Mouse (Mus musculus) left cerebral cortex, postnatal 36 days (tissue): Measurements from ENCODE around the gene Gm21976. TPM values are rescaled to one million over a fixed set of nuclear protein-coding genes. Genes with fewer than 3 reads are reported as not detected.

Experiments used
- DNase-seq, 2 experiments: peaks; one replicate each; pipeline ENCODE4 v3.0.0; 2021 to 2022; ENCODE audit warnings: low spot score in 2 of 2, mixed read lengths in 1 of 2
- intact Hi-C: fragments of 180-260 bp; cut with DNase I; formaldehyde crosslinking; loops from one replicate; pipeline ENCODE4 v1.15.1; 2025
- total RNA-seq, 2 experiments: library from RNA; stranded (reverse); gene quantifications; 2 replicates each; pipeline ENCODE4 v1.2.3; 2021

Gm21976 gene
- total RNA-seq, result not detected

DNA sequence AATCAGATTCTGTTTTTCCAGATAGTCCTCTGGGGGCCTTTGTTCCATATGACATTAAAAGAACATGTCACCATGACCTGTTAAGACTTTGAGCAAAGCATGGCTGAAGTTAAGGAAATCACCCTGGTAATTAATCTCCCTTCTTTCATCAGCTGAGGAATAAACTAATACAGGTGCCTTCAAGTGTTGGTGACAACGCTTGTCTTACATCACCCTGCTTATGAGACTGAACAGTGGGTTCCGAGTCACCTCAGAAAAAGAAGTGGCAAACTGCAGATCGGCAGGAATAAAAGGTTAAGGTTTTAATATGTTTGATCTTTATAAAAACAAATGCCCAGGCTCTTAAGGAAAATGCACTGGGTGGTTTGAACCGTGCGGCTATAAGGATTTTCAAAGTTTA lies at the start of gene Gm21976:
Gene Gm21976 (plus strand): TSS at position 202 of the 400 bp plus-strand sequence.
- intact Hi-C loops, result no loop called here
- no peak for DNase-seq

- intact Hi-C loops, result no loop called here
- no peak for DNase-seq
Observed at GRCm38 (mm10) chr13:98230511-98230910, 49.2 kb upstream of the Gm21976 start.

- intact Hi-C loops, result no loop called here
- no peak for DNase-seq
Observed at GRCm38 (mm10) chr13:98235451-98235850, 44.2 kb upstream of the Gm21976 start.

DNA sequence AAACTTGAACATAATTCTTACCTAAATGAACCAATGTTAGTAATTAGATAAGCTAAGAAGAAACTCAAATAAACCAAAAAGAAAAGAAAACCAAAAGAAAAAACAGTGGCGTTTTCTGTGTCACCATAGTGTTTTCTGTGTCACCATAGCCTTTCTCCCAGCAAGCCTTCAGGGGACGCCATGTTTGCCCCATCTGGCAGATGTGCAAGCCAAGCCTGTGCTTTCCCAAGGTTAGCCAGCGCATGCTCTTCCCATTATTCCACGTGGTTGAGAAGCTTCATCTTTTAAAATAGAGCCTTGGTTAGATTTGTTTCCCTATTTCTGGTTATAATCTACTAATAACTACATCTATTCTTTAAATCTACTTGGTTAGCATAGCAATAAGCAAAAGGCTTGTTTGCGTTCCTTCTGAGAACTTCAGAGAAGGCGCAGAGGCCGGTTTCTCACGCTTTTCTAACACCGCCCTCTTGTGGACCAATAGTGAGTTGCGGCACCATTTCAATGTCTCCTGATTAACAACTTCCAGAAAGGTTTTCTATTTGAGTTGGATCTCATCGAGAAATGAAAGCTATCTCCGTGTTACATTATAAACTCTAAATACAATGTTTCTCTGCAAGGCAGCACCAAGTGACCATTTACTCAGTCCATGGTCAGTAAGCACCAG lies 39.6 kb upstream of the Gm21976 start:
- DNase-seq, result peak; percentile 68 to 75
- intact Hi-C loops, result loop anchor here (1.0 to 10.0 kb wide), 2 partner anchors 209 to 1005 kb away; no protein-coding TSS in a partner anchor

GRCm38 (mm10) chr13:98241531-98242282 lies 38.0 kb upstream of the Gm21976 start:
- DNase-seq, result no peak
- intact Hi-C loops, result loop anchor here (10.0 kb wide), 1 partner anchor 1007 kb away; no protein-coding TSS in a partner anchor

DNA sequence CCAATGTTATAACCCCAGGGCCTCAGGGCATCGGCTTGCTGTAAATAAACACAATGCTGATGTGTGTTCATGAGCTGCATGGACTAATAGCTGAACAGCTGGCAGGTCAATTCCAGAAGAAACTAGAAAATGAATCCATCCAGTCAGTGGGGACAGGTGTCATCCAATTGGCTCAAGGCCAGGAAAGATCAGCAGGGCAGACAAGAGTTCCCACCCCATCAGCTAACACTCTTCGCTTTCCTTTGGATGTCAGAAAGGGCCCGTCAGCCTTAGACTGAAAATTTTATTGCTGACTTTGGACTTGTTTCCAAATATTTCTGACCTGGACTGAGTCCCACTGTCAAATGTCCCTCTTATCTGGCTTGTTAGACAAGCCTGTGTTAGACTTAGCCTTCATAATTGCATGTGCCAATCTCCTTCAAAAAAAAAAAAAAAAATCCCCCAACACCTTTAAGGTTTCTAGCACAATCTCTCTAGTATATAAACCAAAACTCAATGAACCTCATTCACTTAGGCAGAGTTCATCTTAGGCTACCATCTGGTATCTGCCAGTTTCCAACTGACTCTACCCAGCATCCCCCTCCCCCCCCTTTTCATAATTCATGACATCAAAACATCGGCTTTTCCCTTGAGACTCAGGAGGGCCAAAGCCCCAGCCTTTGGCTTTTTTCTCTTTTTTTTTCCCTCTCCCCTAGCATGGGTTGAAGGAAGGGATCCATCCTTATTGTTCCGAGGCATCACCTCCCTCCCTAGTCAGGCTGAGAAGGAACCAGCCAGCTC lies 34.9 kb upstream of the Gm21976 start:
- DNase-seq, result no peak
- intact Hi-C loops, result loop anchor here (10.0 kb wide), 1 partner anchor 1010 kb away; no protein-coding TSS in a partner anchor

DNA sequence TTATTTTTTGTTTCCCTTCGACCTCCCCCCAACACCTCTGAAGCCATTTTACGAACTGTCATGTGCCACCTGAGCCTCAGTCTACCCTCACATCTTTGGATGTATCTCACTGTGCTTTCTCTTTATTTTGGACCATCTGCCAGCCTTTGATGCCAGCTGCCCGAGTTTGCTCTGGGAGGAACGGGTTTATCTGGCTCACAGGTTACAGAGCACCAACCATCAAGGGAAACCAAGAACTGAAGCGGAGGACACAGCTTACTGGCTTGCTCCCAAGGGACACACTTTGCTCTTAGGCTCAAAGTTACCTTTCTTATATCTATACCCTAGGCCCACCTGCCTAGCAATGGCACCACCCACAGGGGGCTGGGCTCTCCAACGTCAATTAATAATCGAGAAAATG lies 34.3 kb upstream of the Gm21976 start:
- intact Hi-C loops, result loop anchor here (10.0 kb wide), 1 partner anchor 1011 kb away; no protein-coding TSS in a partner anchor
- DNase-seq, result no peak

GRCm38 (mm10) chr13:98249594-98249993 lies 30.1 kb upstream of the Gm21976 start:
- intact Hi-C loops, result loop anchor here (10.0 kb wide), 1 partner anchor 1015 kb away; no protein-coding TSS in a partner anchor
- DNase-seq, result no peak

DNA sequence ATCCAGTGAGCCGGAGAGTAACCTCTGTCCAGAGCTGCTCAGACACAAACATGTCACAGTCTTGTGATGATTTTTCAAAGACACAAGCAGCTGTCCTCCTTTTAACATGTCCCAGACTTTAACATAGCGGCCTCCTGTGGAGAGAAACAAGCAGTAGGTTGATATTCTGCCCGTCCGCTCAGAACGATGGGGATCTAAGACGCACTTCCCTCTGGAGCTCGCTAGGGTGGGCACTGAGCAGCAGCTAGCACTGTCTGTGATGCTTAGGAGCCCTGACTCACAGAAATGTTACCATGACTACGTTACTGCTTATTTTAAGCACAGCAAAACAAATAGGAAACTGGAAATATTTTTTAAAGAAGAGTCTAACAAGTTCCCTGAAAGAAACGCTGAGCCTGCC lies 24.8 kb upstream of the Gm21976 start:
- intact Hi-C loops, result no loop called here
- DNase-seq, result peak; percentile 54 to 68

DNA sequence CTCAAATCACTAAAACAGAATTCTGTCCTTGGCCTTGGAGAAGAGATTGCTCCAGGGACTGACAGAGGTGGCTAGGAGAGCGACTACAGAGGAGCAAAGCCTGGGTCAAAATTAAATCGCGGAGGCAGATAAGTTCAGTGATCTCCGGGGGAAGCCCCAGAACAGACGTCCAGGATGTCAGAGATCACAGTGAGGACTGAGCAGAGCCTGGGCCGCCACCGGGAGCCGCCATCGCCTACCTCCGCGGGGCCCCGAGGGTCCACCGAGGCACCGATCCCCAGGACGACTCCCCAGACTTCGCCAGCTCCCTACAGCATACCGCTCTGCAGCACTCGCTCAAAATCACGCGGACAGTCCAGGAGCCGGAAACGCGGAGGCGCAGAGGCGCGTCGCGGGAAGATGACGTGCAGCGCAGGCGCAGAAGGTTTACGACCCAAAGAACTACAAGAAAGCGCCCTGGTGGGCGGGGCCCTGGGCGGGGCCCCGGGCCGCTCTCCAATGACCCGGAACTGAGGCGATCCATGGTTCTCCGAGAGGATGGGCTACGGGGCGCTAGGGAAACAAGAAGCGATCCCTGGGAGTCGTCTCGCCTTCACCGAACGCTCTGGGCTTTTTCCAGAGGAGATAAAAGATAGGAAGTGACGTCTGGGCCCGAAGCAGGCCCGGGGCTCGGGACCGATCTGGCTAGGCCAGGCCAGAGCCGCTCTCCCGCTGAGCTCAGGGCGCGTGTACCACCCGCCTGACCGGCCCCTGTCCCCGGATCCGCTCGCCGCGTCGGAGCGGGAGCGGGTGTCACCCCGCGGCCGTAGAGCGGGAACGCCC lies 16.8 kb upstream of the Gm21976 start, which contains the start of the genes Utp15 and Ankra2:
Gene Utp15 (minus strand): TSS at position 406 of the 822 bp plus-strand sequence.
Gene Ankra2 (plus strand): TSS at position 439 of the 822 bp plus-strand sequence.
- peak; percentile 99 for DNase-seq
- intact Hi-C loops, result loop anchor here (5.0 kb wide), 1 partner anchor 54 kb away; the partner anchor contains the start of gene Btf3

GRCm38 (mm10) chr13:98263458-98263987 lies 16.2 kb upstream of the Gm21976 start:
- no peak for DNase-seq
- intact Hi-C loops, result loop anchor here (5.0 kb wide), 1 partner anchor 54 kb away; the partner anchor contains the start of gene Btf3

DNA sequence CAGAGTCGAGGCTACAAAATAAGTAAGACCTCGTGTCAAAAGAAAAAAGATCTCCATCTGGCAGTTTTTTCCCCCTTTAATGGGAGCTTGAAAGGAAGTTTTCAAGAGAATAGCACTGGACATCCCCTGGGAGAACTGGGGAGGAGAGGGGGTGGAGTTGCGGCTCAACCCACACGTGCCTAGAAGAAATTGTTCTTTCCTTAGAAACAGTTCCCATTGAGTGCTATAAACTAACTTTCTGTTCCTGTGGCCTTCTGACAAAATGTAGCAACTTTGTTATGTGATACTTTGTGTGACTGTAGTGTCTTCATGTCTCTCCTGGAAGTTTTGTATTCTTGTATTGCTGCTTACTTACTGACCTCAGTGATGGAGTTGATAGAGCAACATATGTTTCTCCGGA lies 15.6 kb upstream of the Gm21976 start:
- intact Hi-C loops, result loop anchor here (5.0 kb wide), 1 partner anchor 53 kb away; the partner anchor contains the start of gene Btf3
- DNase-seq, result no peak

- DNase-seq, result no peak
- intact Hi-C loops, result no loop called here
Observed at GRCm38 (mm10) chr13:98274023-98274422, 5.7 kb upstream of the Gm21976 start.

DNA sequence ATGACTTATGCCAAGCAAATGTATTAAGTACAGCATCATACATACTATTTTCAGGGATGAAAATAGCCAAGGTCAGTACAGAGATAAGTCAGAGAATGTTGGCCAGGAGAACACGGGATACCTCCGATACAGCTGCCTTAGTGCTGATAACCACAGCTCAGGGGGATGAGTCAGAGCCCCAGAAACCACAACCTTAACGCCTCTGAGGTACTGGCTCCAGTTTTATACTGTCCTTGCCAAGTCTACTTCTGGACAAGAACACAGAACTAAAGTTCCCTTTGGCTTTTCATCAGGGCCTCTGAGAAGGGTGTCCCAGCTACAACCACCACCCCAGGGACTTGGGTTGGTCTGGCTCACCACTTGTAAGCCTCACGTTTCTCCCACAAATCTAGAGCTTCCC lies 4.0 kb upstream of the Gm21976 start:
- no peak for DNase-seq

DNA sequence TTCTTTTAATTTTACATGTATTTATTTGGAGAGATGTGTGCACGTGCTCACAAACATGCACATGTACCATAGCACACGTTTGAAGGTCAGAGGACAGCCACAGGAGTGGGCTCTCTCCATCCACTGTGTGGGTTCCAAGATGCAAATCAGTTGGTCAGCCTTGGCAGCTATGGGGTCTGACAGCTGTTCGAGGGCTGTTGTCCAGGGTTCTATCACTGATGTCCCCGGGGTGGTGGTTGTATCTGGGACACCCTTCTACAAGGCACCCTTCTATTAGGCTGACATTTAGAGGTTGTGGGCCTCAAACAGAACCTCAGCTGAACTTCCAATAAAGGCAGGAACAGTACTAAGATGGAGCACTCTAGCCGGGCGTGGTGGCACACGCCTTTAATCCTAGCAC lies 3.4 kb upstream of the Gm21976 start:
- intact Hi-C loops, result no loop called here
- no peak for DNase-seq

More for the DNA sequence above, 4.0 kb upstream of the Gm21976 start:
- intact Hi-C loops, result no loop called here

DNA sequence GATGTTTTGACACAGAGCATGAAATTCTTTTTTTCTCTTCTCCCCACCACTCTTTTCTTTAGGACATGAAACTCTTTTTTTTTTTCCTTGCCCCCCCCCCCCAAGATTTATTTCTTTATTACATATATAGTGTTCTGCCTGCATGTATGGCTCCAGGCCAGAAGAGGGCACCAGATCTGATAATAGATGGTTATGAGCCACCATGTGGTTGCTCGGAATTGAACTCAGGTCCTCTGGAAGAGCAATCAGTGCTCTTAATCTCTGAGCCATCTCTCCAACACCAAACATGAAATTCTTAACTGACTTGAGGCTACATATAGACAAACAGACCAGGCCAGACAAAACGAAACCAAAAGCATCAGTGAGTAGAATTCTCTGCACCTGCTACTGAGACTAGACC lies 2.2 kb upstream of the Gm21976 start:
- intact Hi-C loops, result no loop called here
- DNase-seq, result no peak

- no peak for DNase-seq
- intact Hi-C loops, result no loop called here
Observed at GRCm38 (mm10) chr13:98280990-98281650, 1.4 kb downstream of the Gm21976 start.

GRCm38 (mm10) chr13:98290719-98291118 lies 11.0 kb downstream of the Gm21976 start:
- no peak for DNase-seq
- intact Hi-C loops, result no loop called here
